Mouse (Mus musculus) embryonic facial prominence, embryonic 12.5 days (tissue): ENCODE data around the gene Scoc. TPM values are rescaled to one million over a fixed set of nuclear protein-coding genes. Genes with fewer than 3 reads are reported as not detected.

ENCODE experiments used
- ATAC-seq: fragments of 200-750 bp; cut with Nextera tagmentation; 2 replicates; pipeline ENCODE4 v1.8.0; 2017; ENCODE audit not compliant: insufficient number of reproducible peaks, insufficient read depth, low FRiP score, low TSS enrichment
- H3K27ac ChIP-seq: fragments of 300-500 bp; sonication (generic); 2 replicates; pipeline ENCODE4 v1.5.1; 2016; ENCODE audit warnings: mild to moderate bottlenecking
- H3K27me3 ChIP-seq: fragments of 300-500 bp; sonication (generic); 2 replicates; pipeline ENCODE4 v1.6.1; 2016; ENCODE audit warnings: mild to moderate bottlenecking, moderate library complexity
- H3K36me3 ChIP-seq: fragments of 300-500 bp; sonication (generic); 2 replicates; pipeline ENCODE4 v1.6.1; 2016; ENCODE audit warnings: mild to moderate bottlenecking
- H3K4me1 ChIP-seq: fragments of 300-500 bp; sonication (generic); 2 replicates; pipeline ENCODE4 v1.6.1; 2016
- H3K4me2 ChIP-seq: fragments of 300-500 bp; sonication (generic); replicated peaks from 2 replicates; pipeline ENCODE4 v1.6.1; 2016; ENCODE audit warnings: mild to moderate bottlenecking, moderate library complexity
- H3K4me3 ChIP-seq: fragments of 300-500 bp; sonication (generic); 2 replicates; pipeline ENCODE4 v1.5.1; 2016; ENCODE audit warnings: mild to moderate bottlenecking
- H3K9ac ChIP-seq: fragments of 300-500 bp; sonication (generic); 2 replicates; pipeline ENCODE4 v1.6.1; 2016; ENCODE audit warnings: mild to moderate bottlenecking, moderate library complexity
- H3K9me3 ChIP-seq: fragments of 300-500 bp; sonication (generic); 2 replicates; pipeline ENCODE4 v1.6.1; 2016; ENCODE audit warnings: mild to moderate bottlenecking, moderate library complexity
- WGBS: fragments of 180-500 bp; shearing (Covaris S2); methylation state at CpG from one replicate; pipeline ENCODE4 v1.1.7; 2016; 5-methylcytosine and 5-hydroxymethylcytosine counted together
- polyA plus RNA-seq: library from polyadenylated mRNA; unstranded; fragments of >200 nt; fragmentation: Nextera tagmentation; extraction: Ambion mirVana; gene quantifications from 2 replicates; pipeline ENCODE4 v1.2.1, GENCODE M21; 2016

Gene Scoc
- polyA plus RNA-seq, 1 experiment from 2014 or later, result 124 TPM

- Histone ChIP-seq H3K9ac (no peak overlapping the region), H3K4me1 (no peaks in the 10 kb centered on the region), H3K27ac (no peak overlapping the region), H3K36me3 (no peaks in the 10 kb centered on the region), H3K4me2 (no peak overlapping the region), H3K27me3 (no peaks in the 10 kb centered on the region), H3K9me3 (no peaks in the 10 kb centered on the region), H3K4me3 (no peak overlapping the region)
- WGBS, result 74% methylated on average over 11 of the region's 11 CpGs
- ATAC-seq, result no peak
Measured at GRCm38 (mm10) chr8:83426104-83426759, 32.0 kb downstream of the Scoc start.

- no peak overlapping the region for H3K27ac ChIP-seq
- no peak for ATAC-seq
- no peaks in the 10 kb centered on the region for H3K4me1 ChIP-seq
- no peaks in the 10 kb centered on the region for H3K9me3 ChIP-seq
- no peak overlapping the region for H3K4me2 ChIP-seq
- H3K36me3 ChIP-seq, result no peaks in the 10 kb centered on the region
- WGBS, result 86% methylated on average over 6 of the region's 6 CpGs
- no peaks in the 10 kb centered on the region for H3K27me3 ChIP-seq
- no peak overlapping the region for H3K4me3 ChIP-seq
- H3K9ac ChIP-seq, result no peak overlapping the region
Measured at GRCm38 (mm10) chr8:83425202-83425601, 33.0 kb downstream of the Scoc start.

- no peak overlapping the region for H3K4me3 ChIP-seq
- no peaks in the 10 kb centered on the region for H3K27me3 ChIP-seq
- H3K4me1 ChIP-seq, result no peaks in the 10 kb centered on the region
- WGBS, result 77% methylated on average over 13 of the region's 13 CpGs
- no peak overlapping the region for H3K9ac ChIP-seq
- no peak for ATAC-seq
- H3K4me2 ChIP-seq, result no peak overlapping the region
- H3K36me3 ChIP-seq, result no peaks in the 10 kb centered on the region
- no peaks in the 10 kb centered on the region for H3K9me3 ChIP-seq
- H3K27ac ChIP-seq, result no peak overlapping the region
Measured at GRCm38 (mm10) chr8:83423032-83423825, 35.0 kb downstream of the Scoc start.

- Histone ChIP-seq H3K9me3 (no peaks in the 10 kb centered on the region), H3K4me1 (no peaks in the 10 kb centered on the region), H3K4me3 (no peak overlapping the region), H3K36me3 (no peaks in the 10 kb centered on the region), H3K27ac (no peak overlapping the region), H3K9ac (no peak overlapping the region), H3K27me3 (no peaks in the 10 kb centered on the region), H3K4me2 (no peak overlapping the region)
- WGBS, result 100% methylated on average over 1 of the region's 1 CpGs
- ATAC-seq, result no peak
Measured at GRCm38 (mm10) chr8:83421354-83421753, 36.8 kb downstream of the Scoc start.

GRCm38 (mm10) chr8:83418805-83419516 is 39.2 kb downstream of the Scoc start:
- no peak overlapping the region for H3K9ac ChIP-seq
- no peak overlapping the region for H3K27ac ChIP-seq

GRCm38 (mm10) chr8:83417970-83418369 is 40.2 kb downstream of the Scoc start:
- H3K9ac ChIP-seq, result no peak overlapping the region
- H3K36me3 ChIP-seq, result no peaks in the 10 kb centered on the region
- H3K27me3 ChIP-seq, result no peaks in the 10 kb centered on the region
- no peak for ATAC-seq
- 80% methylated on average over 6 of the region's 6 CpGs for WGBS
- H3K4me3 ChIP-seq, result no peak overlapping the region
- H3K9me3 ChIP-seq, result no peaks in the 10 kb centered on the region
- no peaks in the 10 kb centered on the region for H3K4me1 ChIP-seq
- H3K27ac ChIP-seq, result no peak overlapping the region
- no peak overlapping the region for H3K4me2 ChIP-seq

More at GRCm38 (mm10) chr8:83418805-83419516, 39.2 kb downstream of the Scoc start:
- ATAC-seq, result no peak
- 92% methylated on average over 11 of the region's 11 CpGs for WGBS
- no peak overlapping the region for H3K4me3 ChIP-seq
- no peaks in the 10 kb centered on the region for H3K4me1 ChIP-seq
- no peaks in the 10 kb centered on the region for H3K9me3 ChIP-seq
- no peaks in the 10 kb centered on the region for H3K36me3 ChIP-seq
- no peak overlapping the region for H3K4me2 ChIP-seq
- no peaks in the 10 kb centered on the region for H3K27me3 ChIP-seq

GRCm38 (mm10) chr8:83416878-83417277 is 41.3 kb downstream of the Scoc start:
- Histone ChIP-seq H3K4me1 (no peaks in the 10 kb centered on the region), H3K4me3 (no peak overlapping the region), H3K4me2 (no peak overlapping the region), H3K27ac (no peak overlapping the region), H3K27me3 (no peaks in the 10 kb centered on the region), H3K9ac (no peak overlapping the region), H3K36me3 (no peaks in the 10 kb centered on the region), H3K9me3 (no peaks in the 10 kb centered on the region)
- 96% methylated on average over 15 of the region's 15 CpGs for WGBS
- ATAC-seq, result no peak

- H3K9ac ChIP-seq, result no peak overlapping the region
- WGBS, result 80% methylated on average over 7 of the region's 7 CpGs
- H3K4me1 ChIP-seq, result no peaks in the 10 kb centered on the region
- no peaks in the 10 kb centered on the region for H3K36me3 ChIP-seq
- H3K9me3 ChIP-seq, result no peaks in the 10 kb centered on the region
- H3K27ac ChIP-seq, result no peak overlapping the region
- H3K4me2 ChIP-seq, result no peak overlapping the region
- H3K4me3 ChIP-seq, result no peak overlapping the region
- H3K27me3 ChIP-seq, result no peaks in the 10 kb centered on the region
- no peak for ATAC-seq
Measured at GRCm38 (mm10) chr8:83408496-83408895, 49.7 kb downstream of the Scoc start.

GRCm38 (mm10) chr8:83406836-83407235 is 51.4 kb downstream of the Scoc start:
- Histone ChIP-seq H3K4me3 (no peak overlapping the region), H3K27me3 (no peaks in the 10 kb centered on the region), H3K4me2 (no peak overlapping the region), H3K36me3 (no peaks in the 10 kb centered on the region), H3K9ac (no peak overlapping the region), H3K9me3 (no peaks in the 10 kb centered on the region), H3K27ac (no peak overlapping the region), H3K4me1 (no peaks in the 10 kb centered on the region)
- no peak for ATAC-seq
- WGBS, result 32% methylated on average over 6 of the region's 6 CpGs

GRCm38 (mm10) chr8:83405548-83405947 is 52.6 kb downstream of the Scoc start:
- Histone ChIP-seq H3K4me1 (no peaks in the 10 kb centered on the region), H3K9me3 (no peaks in the 10 kb centered on the region), H3K4me2 (no peak overlapping the region), H3K36me3 (no peaks in the 10 kb centered on the region), H3K27ac (no peak overlapping the region), H3K27me3 (no peaks in the 10 kb centered on the region), H3K4me3 (no peak overlapping the region), H3K9ac (no peak overlapping the region)
- no peak for ATAC-seq
- WGBS, result 76% methylated on average over 10 of the region's 10 CpGs

- Histone ChIP-seq H3K4me2 (no peak overlapping the region), H3K9me3 (no peaks in the 10 kb centered on the region), H3K36me3 (no peaks in the 10 kb centered on the region), H3K27me3 (no peaks in the 10 kb centered on the region), H3K4me3 (no peak overlapping the region), H3K27ac (no peak overlapping the region), H3K4me1 (no peaks in the 10 kb centered on the region), H3K9ac (no peak overlapping the region)
- ATAC-seq, result no peak
- 79% methylated on average over 4 of the region's 4 CpGs for WGBS
Measured at GRCm38 (mm10) chr8:83397726-83398125, 60.5 kb downstream of the Scoc start.

GRCm38 (mm10) chr8:83396680-83397079 is 61.5 kb downstream of the Scoc start:
- WGBS, result 85% methylated on average over 6 of the region's 6 CpGs
- Histone ChIP-seq H3K9me3 (no peaks in the 10 kb centered on the region), H3K36me3 (no peaks in the 10 kb centered on the region), H3K27me3 (no peaks in the 10 kb centered on the region), H3K4me1 (no peaks in the 10 kb centered on the region), H3K9ac (no peak overlapping the region), H3K4me3 (no peak overlapping the region), H3K27ac (no peak overlapping the region), H3K4me2 (no peak overlapping the region)
- no peak for ATAC-seq
